Mouse (Mus musculus) liver, adult (tissue): ENCODE data around the gene Gm17693.
"Not testable (repeated sequence)": the region's sequence is repeated elsewhere in the genome, so short reads cannot be mapped to it uniquely, and the experiment has no call there.

Source experiments
- GATA4 ChIP-seq: IDR thresholded peaks from 2 replicates; pipeline ENCODE4 v1.6.1; 2014; ENCODE audit warnings: mild to moderate bottlenecking, low read length; ENCODE audit not compliant: insufficient replicate concordance

Gm17693 gene

GRCm38 (mm10) chrX:125705144-125705543 lies at the start of gene Gm17693:
TSS of gene Gm17693 (plus strand) at chrX:125705444.
- TF ChIP-seq GATA4 = not testable (repeated sequence)
